Mouse (Mus musculus): ENCODE results near the gene Mcts2.
A peak's percentile ranks its signal among the peaks of the same experiment; 100 is the strongest.
"Not testable (repeated sequence)": the region's sequence is repeated elsewhere in the genome, so short reads cannot be mapped to it uniquely, and the experiment has no call there.

Mcts2 gene

DNA sequence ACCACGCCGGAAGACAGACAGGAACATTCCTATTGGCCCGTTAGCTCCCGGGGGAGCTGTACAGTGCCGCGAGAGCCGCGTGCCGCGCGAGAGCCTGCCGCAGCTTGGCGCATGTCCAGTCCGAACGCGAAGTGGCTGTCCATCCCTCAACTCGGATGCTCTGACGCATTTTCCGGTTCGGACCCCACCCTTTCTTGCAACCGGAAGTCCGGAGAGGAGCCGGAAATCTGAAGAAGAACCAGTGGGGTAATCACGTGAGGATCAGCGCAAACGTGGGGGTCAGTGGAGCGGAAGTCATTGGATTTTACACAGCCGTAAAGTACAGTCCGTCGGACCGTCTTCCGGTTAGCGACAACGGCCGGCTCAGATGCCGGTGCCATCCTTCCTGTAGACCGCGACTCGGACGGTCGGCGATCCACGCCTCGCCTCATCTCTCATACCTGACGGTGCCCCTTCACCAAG, at the start of gene Mcts2:
TSS of gene Mcts2 (plus strand) at position 230 of the 462 bp plus-strand sequence.
- peak; percentile 94 to 95 for DNase-seq (ENCODE audit: low spot score in 2 of 2)

DNA sequence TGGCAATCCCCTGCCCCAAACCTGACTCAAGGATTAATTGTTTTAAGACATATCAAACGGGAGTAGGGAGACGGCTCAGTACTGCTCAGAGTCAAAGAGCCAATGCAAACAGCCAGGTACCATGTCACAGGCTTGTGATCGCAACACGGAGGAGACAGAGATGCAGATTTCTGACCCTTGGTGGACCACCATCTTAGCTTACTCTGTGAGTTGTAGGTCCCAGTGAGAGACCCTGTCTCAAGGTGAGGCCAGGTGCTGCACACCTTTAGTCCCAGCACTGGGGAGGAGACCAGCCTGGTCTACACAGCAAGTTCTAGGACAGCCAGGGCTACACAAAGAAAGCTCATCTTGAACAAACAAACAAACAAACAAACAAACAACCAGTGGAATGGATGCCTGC, 49.5 kb upstream of the Mcts2 start:
- DNase-seq (ENCODE audit: low spot score in 2 of 2) = no peak

- no peak for DNase-seq (ENCODE audit: low spot score in 2 of 2)
These were observed 48.0 kb upstream of the Mcts2 start for GRCm38 (mm10) chr2:152638865-152639264.

- no peak for DNase-seq (ENCODE audit: low spot score in 2 of 2)
These were observed 47.3 kb upstream of the Mcts2 start for GRCm38 (mm10) chr2:152639406-152640113.

DNA sequence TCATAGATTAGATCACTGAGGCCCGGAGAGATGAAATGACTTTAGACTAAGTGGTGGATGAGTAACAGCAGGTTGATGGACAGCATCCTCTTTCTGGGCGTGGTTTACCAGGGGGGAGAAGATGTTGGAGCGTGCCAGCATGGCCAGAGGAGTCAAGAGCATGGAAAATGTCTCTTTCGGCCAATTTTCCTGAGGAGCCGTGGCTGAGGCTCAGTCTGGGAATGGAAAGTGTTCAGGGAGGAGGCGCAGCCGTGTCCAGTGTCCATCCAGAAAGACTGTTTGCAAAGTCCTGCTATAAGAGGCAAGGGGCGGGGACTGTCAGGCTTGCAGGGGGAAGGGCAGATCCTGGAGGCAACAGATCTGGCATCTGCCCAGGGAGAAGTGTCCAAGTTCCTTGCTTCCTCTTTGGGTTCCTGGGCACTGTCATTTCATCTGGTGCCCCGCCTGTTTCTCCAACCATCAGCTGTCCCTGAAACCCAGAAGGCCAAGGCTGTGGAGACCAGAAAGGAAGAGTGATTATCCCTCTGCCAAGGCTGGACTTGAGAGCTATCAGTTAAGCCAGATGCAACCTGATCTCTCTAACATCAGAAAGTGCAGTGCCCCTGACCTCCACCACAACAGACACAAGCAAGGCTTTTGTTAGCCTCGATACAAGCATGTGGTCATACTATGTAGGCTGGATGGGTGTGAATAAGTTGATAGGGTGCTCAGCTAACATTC, 33.8 kb upstream of the Mcts2 start:
- DNase-seq (ENCODE audit: low spot score in 2 of 2) = no peak

- peak; percentile 65 to 81 for DNase-seq (ENCODE audit: low spot score in 2 of 2)
These were observed 32.7 kb upstream of the Mcts2 start for GRCm38 (mm10) chr2:152653874-152654715.

DNA sequence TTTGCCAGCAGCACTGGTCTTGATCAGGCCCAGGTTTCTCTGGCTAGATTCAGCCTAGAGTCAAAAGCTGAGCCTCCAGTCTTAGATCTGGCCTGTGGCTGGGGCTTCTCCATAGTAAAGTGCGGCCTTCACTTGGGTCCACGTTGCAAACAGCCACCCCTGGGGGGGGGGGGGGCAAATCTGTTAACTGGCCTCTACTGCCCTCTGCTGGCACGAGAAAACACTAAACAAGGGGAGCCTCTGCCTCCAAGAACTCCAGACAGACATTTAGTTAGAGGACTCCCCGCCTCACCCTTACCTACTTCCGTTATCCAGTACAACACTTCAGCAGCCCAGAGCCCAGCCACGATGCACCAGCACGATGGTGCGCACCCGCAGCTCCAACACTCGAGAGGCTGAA, 29.4 kb upstream of the Mcts2 start:
- no peak for DNase-seq (ENCODE audit: low spot score in 2 of 2)

- no peak for DNase-seq (ENCODE audit: low spot score in 2 of 2)
These were observed 25.7 kb upstream of the Mcts2 start for GRCm38 (mm10) chr2:152661163-152661562.

DNA sequence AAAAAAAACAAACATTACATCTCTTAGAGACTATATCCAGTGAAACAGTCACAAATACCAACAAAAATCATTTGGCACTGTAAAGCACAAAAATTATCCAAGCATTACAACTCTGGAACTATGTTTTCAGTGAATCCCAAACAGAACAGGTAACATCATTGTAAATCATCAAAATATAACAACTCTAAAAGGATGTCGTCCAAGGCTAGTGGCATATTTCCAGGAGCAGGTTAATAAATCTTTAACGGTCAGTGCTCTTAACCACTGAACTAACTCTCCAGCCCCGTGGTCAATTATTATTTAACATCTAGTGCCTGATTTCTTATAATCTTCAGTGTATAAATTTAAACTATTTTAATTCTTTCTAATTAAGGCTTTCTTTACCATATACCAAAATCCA, 20.6 kb upstream of the Mcts2 start:
- DNase-seq (ENCODE audit: low spot score in 2 of 2) = not testable (repeated sequence)

DNA sequence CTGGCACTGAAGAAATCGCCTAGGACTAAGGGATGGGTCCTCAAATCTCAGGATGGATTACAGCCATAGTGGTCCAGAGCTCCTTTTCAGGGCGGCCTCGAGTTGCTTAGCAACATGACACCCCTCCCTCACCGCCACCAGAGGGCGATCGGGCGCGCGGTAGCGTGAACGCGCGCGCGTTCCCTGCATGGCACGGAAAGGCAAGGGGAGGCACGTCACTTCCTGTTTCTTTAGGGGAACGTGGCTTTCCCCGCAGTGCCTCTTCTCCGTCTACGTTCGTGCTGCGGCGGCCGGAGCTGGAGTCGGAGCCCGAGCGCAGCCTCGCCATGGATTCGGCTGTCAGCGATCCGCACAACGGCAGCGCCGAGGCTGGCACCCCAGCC, 17.6 kb upstream of the Mcts2 start, which contains the start of gene H13:
TSS of gene H13 (plus strand) at position 206 of the 383 bp plus-strand sequence.
- peak; percentile 86 to 92 for DNase-seq (ENCODE audit: low spot score in 2 of 2)

DNA sequence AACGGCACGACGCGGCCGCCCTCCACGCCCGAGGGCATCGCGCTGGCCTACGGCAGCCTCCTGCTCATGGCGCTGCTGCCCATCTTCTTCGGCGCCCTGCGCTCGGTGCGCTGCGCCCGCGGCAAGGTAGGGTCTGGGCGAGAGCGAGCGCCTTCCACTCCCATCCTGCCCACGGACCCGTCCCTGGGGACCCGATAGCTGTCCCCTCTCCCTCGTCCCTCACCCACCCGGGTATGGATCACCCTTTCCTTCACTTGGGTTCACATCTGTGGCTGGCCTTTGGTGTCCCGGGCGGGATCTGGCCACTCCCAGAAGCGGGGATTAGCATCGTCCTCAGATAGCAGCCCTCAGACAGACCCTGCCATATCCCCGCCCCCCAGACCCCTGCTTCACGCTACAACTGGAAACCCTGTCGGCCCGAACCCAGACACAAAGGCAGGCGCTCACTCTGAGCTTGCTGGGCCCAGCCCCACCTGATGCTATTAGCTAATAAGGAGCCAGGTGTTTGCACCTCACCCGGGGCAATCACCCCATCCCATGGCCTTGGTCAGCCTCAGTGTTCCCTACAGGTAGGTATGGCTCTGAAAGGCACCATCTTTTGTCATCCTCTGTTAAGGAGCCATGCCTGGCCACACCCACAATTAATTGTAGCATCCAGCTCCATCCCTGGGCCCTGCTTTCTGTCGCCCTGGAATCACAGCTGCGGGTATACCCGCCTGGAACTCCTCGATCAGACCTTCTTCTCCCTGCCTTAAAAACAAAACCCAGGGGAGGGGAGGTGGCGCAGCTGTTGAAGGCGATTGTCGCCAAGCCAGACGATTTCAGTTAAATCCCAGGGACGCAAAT, 17.0 kb upstream of the Mcts2 start:
- DNase-seq (ENCODE audit: low spot score in 2 of 2) = peak in 1 of 2 experiments; percentile 46

DNA sequence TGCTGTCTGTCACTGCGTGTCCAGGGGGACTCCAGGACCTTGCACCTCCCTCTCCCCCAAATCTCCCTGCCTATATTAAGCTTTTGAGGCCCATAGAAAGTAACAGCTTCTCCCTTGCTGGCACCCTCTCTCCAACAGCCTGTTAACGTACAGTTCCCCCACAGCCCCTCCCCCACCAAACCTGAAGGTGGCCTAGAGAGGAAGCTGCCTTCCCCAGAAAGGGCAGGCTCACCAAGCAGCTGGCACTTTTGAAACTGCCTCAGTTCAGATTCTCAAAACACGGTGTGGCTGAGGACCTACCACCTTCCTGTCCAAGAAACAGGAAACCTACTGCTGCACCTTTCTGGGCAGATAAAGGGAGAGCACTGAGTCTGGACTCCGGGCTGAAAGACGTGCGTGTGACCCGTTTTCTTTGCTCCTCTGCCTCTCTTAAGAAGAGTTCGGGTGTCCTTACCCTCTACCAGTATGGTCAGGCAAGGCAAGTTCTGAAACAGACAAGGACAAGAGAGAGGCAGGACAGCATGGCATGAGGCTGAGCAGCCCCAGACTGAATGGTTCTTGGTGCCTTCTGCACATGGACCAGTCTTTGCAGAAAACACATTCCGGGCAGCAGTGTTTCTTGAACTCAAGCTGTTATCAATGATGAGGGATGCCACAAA, 15.7 kb upstream of the Mcts2 start:
- DNase-seq (ENCODE audit: low spot score in 2 of 2) = peak in 1 of 2 experiments; percentile 47

GRCm38 (mm10) chr2:152671642-152671999, 15.2 kb upstream of the Mcts2 start:
- peak in 1 of 2 experiments; percentile 51 for DNase-seq (ENCODE audit: low spot score in 2 of 2)

DNA sequence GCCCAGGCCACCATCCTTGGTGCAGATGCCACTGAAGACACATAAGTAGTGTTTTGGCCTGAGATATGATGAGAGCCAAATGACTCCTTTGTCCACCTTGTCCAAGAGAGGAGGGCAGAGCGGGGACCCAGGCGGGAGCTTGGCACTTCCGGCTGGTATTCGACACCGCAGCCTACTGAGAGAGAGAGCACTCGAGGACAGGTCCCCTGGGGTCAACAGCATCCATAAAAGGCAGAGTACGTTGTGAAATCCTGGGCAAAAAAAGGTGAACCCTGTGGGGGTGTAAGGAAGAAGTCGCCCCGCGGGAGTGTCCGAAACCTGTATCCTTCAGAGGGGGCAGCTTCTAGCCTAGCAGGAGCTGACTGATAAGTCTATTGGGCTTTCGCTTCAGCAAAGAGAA, 14.7 kb upstream of the Mcts2 start:
- no peak for DNase-seq (ENCODE audit: low spot score in 2 of 2)

GRCm38 (mm10) chr2:152674148-152674547, 12.7 kb upstream of the Mcts2 start:
- DNase-seq (ENCODE audit: low spot score in 2 of 2) = no peak

- DNase-seq (ENCODE audit: low spot score in 2 of 2) = no peak
These were observed 11.5 kb upstream of the Mcts2 start for GRCm38 (mm10) chr2:152675252-152675791.

GRCm38 (mm10) chr2:152678302-152678701, 8.5 kb upstream of the Mcts2 start:
- DNase-seq (ENCODE audit: low spot score in 2 of 2) = no peak

GRCm38 (mm10) chr2:152678925-152679324, 7.9 kb upstream of the Mcts2 start:
- no peak for DNase-seq (ENCODE audit: low spot score in 2 of 2)

DNA sequence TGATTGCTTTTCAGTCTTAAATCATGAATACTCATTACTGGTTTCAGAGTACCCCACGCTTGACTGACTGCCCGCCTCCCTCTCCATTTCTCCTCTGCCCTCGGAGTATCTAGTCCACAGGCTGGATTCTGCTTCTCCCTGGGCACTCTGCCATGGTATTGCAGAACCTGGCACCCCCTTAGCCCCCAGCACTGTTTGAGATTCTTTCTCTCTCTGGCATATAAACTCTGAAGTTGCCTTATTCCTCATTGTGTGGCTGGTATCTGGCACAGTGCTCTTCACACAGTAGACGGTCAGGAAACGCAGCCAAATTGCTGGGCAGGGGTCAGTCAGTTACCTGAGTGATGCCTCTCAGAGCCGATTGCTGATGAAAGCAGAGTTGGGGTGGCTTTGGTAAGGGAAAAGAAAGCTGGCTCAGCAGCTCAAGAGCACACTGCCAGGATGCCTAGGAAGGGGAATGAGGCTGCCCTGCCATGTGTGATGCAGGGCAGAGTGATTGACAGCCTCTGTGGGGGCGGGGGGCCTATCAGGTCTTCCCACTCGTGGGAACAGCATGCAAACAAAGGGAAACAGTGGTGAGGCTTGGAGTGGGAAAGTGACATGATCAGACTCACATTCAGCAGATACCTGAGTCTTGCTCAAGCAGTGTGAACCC, 7.0 kb upstream of the Mcts2 start:
- DNase-seq (ENCODE audit: low spot score in 2 of 2) = no peak

GRCm38 (mm10) chr2:152683086-152683485, 3.7 kb upstream of the Mcts2 start:
- DNase-seq (ENCODE audit: low spot score in 2 of 2) = no peak
